Mouse (Mus musculus): ENCODE measurements around the gene Prss42. TPM values are rescaled to one million over a fixed set of nuclear protein-coding genes. Genes with fewer than 3 reads are reported as not detected.

Gene Prss42
- total and polyA plus RNA-seq, 2 experiments from 2014 or later = not detected

- Histone ChIP-seq H3K36me3 (ENCODE audit: insufficient read depth, low read length) (no peaks in the 10 kb centered on the region), H3K9me3 (ENCODE audit: low read length) (no peaks in the 10 kb centered on the region), H3K9ac (replicated peaks; ENCODE audit: low read length, poor library complexity, severe bottlenecking) (no peak overlapping the region), H3K4me1 (ENCODE audit: insufficient read depth, low read length) (0 out of 2 replicates have a peak, but pooled peaks cover 2% of the 10 kb centered on the region), H3K27me3 (ENCODE audit: insufficient read depth, low read length) (no peaks in the 10 kb centered on the region), H3K27ac (ENCODE audit: low read depth, low read length) (no peak overlapping the region), H3K4me3 (ENCODE audit: low read depth, low read length) (no peak overlapping the region), H3K4me2 (ENCODE audit: low read depth, low read length, poor library complexity, severe bottlenecking) (no peak overlapping the region)
- WGBS = 62% methylated on average over 5 of the region's 5 CpGs
- TF ChIP-seq CTCF (IDR thresholded peaks at IDR 0.05) = peak; percentile 42
- DNase-seq (ENCODE audit: low spot score) (peak; percentile 10), ATAC-seq (ENCODE audit: low FRiP score) (no peak)
Observed at GRCm38 (mm10) chr9:110779242-110779913, 18.6 kb upstream of the Prss42 start.

GRCm38 (mm10) chr9:110781256-110781721 is 16.7 kb upstream of the Prss42 start:
- peak; percentile 93 for ATAC-seq (ENCODE audit: low FRiP score)
- no peaks in the 10 kb centered on the region for H3K9me3 ChIP-seq (ENCODE audit: low read length)
- peak overlapping the region; percentile 80 for H3K27ac ChIP-seq (ENCODE audit: low read depth, low read length)
- peak overlapping the region; percentile 50 for H3K4me3 ChIP-seq (ENCODE audit: low read depth, low read length)
- H3K36me3 ChIP-seq (ENCODE audit: insufficient read depth, low read length) = no peaks in the 10 kb centered on the region
- peak overlapping the region; percentile 71 for H3K4me2 ChIP-seq (ENCODE audit: low read depth, low read length, poor library complexity, severe bottlenecking)
- peak; percentile 93 for DNase-seq (ENCODE audit: low spot score)
- H3K4me1 ChIP-seq (ENCODE audit: insufficient read depth, low read length) = 0 out of 2 replicates have a peak, but pooled peaks cover 2% of the 10 kb centered on the region
- H3K27me3 ChIP-seq (ENCODE audit: insufficient read depth, low read length) = no peaks in the 10 kb centered on the region
- peak overlapping the region; percentile 76 for H3K9ac ChIP-seq (replicated peaks; ENCODE audit: low read length, poor library complexity, severe bottlenecking)
- under 1% methylated on average over 43 of the region's 43 CpGs for WGBS
- peak; percentile 84 for TF ChIP-seq CTCF (IDR thresholded peaks at IDR 0.05)

- no peaks in the 10 kb centered on the region for H3K27me3 ChIP-seq (ENCODE audit: insufficient read depth, low read length)
- DNase-seq (ENCODE audit: low spot score) (peak; percentile 88), ATAC-seq (ENCODE audit: low FRiP score) (peak; percentile 74)
- peak overlapping the region; percentile 50 for H3K4me3 ChIP-seq (ENCODE audit: low read depth, low read length)
- peak overlapping the region; percentile 76 for H3K9ac ChIP-seq (replicated peaks; ENCODE audit: low read length, poor library complexity, severe bottlenecking)
- under 1% methylated on average over 23 of the region's 23 CpGs for WGBS
- peak overlapping the region; percentile 71 for H3K4me2 ChIP-seq (ENCODE audit: low read depth, low read length, poor library complexity, severe bottlenecking)
- H3K27ac ChIP-seq (ENCODE audit: low read depth, low read length) = peak overlapping the region; percentile 80
- 0 out of 2 replicates have a peak, but pooled peaks cover 2% of the 10 kb centered on the region for H3K4me1 ChIP-seq (ENCODE audit: insufficient read depth, low read length)
- TF ChIP-seq CTCF (IDR thresholded peaks at IDR 0.05) = no peak
- H3K9me3 ChIP-seq (ENCODE audit: low read length) = no peaks in the 10 kb centered on the region
- no peaks in the 10 kb centered on the region for H3K36me3 ChIP-seq (ENCODE audit: insufficient read depth, low read length)
Observed at GRCm38 (mm10) chr9:110781731-110782130, 16.2 kb upstream of the Prss42 start.

- Histone ChIP-seq H3K27ac (ENCODE audit: low read depth, low read length) (no peak overlapping the region), H3K9ac (replicated peaks; ENCODE audit: low read length, poor library complexity, severe bottlenecking) (no peak overlapping the region), H3K4me3 (ENCODE audit: low read depth, low read length) (no peak overlapping the region), H3K4me2 (ENCODE audit: low read depth, low read length, poor library complexity, severe bottlenecking) (no peak overlapping the region), H3K36me3 (ENCODE audit: insufficient read depth, low read length) (no peaks in the 10 kb centered on the region), H3K9me3 (ENCODE audit: low read length) (no peaks in the 10 kb centered on the region), H3K27me3 (ENCODE audit: insufficient read depth, low read length) (no peaks in the 10 kb centered on the region), H3K4me1 (ENCODE audit: insufficient read depth, low read length) (no peaks in the 10 kb centered on the region)
- no peak for ATAC-seq (ENCODE audit: low FRiP score)
- DNase-seq (ENCODE audit: low spot score) = no peak
- TF ChIP-seq CTCF (IDR thresholded peaks at IDR 0.05) = no peak
- WGBS = 51% methylated on average over 1 of the region's 1 CpGs
Observed at GRCm38 (mm10) chr9:110783611-110784010, 14.4 kb upstream of the Prss42 start.

GRCm38 (mm10) chr9:110788169-110788568 is 9.8 kb upstream of the Prss42 start:
- TF ChIP-seq CTCF (IDR thresholded peaks at IDR 0.05) = no peak
- H3K36me3 ChIP-seq (ENCODE audit: insufficient read depth, low read length) = no peaks in the 10 kb centered on the region
- H3K9ac ChIP-seq (replicated peaks; ENCODE audit: low read length, poor library complexity, severe bottlenecking) = no peak overlapping the region
- no peak overlapping the region for H3K27ac ChIP-seq (ENCODE audit: low read depth, low read length)
- no peak overlapping the region for H3K4me2 ChIP-seq (ENCODE audit: low read depth, low read length, poor library complexity, severe bottlenecking)
- no peak for ATAC-seq (ENCODE audit: low FRiP score)
- DNase-seq (ENCODE audit: low spot score) = no peak
- no peaks in the 10 kb centered on the region for H3K4me1 ChIP-seq (ENCODE audit: insufficient read depth, low read length)
- no peak overlapping the region for H3K4me3 ChIP-seq (ENCODE audit: low read depth, low read length)
- WGBS = 91% methylated on average over 3 of the region's 3 CpGs
- no peaks in the 10 kb centered on the region for H3K9me3 ChIP-seq (ENCODE audit: low read length)
- H3K27me3 ChIP-seq (ENCODE audit: insufficient read depth, low read length) = no peaks in the 10 kb centered on the region

- ATAC-seq (ENCODE audit: low FRiP score) = no peak
- no peak for TF ChIP-seq CTCF (IDR thresholded peaks at IDR 0.05)
- H3K4me3 ChIP-seq (ENCODE audit: low read depth, low read length) = no peak overlapping the region
- WGBS = 75% methylated on average over 4 of the region's 4 CpGs
- H3K4me2 ChIP-seq (ENCODE audit: low read depth, low read length, poor library complexity, severe bottlenecking) = no peak overlapping the region
- H3K9me3 ChIP-seq (ENCODE audit: low read length) = no peaks in the 10 kb centered on the region
- H3K27ac ChIP-seq (ENCODE audit: low read depth, low read length) = no peak overlapping the region
- no peaks in the 10 kb centered on the region for H3K4me1 ChIP-seq (ENCODE audit: insufficient read depth, low read length)
- no peaks in the 10 kb centered on the region for H3K36me3 ChIP-seq (ENCODE audit: insufficient read depth, low read length)
- H3K9ac ChIP-seq (replicated peaks; ENCODE audit: low read length, poor library complexity, severe bottlenecking) = no peak overlapping the region
- no peaks in the 10 kb centered on the region for H3K27me3 ChIP-seq (ENCODE audit: insufficient read depth, low read length)
- DNase-seq (ENCODE audit: low spot score) = no peak
Observed at GRCm38 (mm10) chr9:110790462-110790861, 7.5 kb upstream of the Prss42 start.

Measured in midbrain, postnatal 0 days (tissue).